Mouse (Mus musculus): ENCODE results near the gene Ssr2. TPM values are rescaled to one million over a fixed set of nuclear protein-coding genes. Genes with fewer than 3 reads are reported as not detected.
"Not testable (repeated sequence)": the region's sequence is repeated elsewhere in the genome, so short reads cannot be mapped to it uniquely, and the experiment has no call there.

Ssr2 gene
- total RNA-seq, 2 experiments from 2014 or later: 95.9 to 108 TPM

DNA sequence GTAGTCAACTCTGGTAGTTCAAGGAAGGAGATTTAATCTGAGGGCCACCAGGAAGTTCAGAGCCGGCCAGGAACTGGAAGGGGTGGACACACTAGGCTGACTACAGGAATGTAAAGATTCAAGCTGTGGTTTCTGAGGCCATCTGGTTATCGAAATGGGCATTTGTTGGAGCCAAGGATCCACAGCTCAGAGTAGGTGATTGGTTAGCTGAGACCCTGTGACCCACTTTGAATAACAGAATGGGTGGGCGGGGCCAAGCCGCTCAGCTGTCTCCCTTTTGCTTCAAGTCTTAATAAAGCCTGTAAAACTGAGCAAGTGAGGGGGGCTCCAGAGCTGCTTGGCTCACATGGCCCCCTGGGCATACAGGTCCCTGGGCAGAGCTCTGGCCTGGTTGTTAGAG lies 13.7 kb upstream of the Ssr2 start:
- no peak for DNase-seq
- intact Hi-C loops (cut with DNase I): no loop called here

DNA sequence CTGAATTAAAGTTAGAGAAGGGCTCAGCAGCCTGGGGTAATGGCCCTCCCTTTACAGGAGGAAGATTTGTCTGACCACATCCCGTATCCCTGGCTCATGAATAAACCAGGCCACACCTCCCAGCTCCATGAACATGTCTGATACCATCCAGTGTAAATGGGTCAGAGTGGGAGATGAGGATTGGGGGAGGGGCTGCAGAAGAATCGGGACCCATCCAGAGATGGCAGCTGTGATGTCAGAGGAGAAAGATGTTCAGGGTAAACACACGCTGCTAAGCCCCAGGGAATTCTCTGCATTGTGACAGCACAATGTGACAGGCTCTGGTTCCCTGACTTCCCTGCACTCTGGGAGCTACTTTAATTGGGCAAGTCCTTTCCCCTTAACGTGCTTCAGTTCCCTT lies 12.2 kb upstream of the Ssr2 start:
- DNase-seq: no peak
- intact Hi-C loops (cut with DNase I): no loop called here

DNA sequence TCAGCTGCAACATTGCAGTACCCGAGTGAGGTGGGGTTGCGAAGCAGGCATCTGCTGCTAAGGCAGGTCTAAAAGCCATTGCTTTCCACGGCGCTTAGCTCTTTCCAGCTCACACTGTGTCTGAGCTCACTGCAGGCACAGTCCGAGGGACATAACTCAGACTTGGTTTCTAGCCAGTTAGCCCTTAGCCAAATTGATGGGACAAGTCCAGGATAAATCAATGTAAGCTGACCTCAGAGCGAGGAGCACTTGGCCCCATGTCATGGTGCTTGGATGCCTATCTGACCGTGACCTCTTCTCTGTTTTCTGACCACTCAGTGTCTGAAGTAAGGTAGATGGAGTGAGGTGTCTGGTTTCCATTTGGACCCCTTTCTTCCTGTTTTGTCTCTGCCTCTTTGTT lies 11.7 kb upstream of the Ssr2 start:
- no peak for DNase-seq
- intact Hi-C loops (cut with DNase I): no loop called here

DNA sequence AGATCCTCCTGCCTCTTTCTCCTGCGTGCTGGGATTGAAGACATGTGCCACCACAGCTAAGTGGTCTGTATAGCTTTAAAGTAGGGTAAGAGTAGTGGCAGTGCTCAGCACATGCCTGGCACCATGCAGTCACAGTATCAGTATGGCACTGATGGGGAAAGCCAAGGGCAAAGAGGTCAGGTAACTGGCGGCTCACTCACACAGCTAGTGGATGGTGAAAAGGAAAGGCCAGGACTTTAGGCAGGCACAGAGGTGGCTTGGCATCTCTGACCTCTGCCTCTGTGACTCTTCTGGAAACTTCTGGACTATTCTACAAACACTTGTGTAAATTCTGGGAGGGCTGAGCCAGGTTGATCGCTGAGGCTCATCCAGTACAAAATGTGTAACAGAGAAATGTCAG lies 9.6 kb upstream of the Ssr2 start:
- intact Hi-C loops (cut with DNase I): no loop called here
- no peak for DNase-seq

DNA sequence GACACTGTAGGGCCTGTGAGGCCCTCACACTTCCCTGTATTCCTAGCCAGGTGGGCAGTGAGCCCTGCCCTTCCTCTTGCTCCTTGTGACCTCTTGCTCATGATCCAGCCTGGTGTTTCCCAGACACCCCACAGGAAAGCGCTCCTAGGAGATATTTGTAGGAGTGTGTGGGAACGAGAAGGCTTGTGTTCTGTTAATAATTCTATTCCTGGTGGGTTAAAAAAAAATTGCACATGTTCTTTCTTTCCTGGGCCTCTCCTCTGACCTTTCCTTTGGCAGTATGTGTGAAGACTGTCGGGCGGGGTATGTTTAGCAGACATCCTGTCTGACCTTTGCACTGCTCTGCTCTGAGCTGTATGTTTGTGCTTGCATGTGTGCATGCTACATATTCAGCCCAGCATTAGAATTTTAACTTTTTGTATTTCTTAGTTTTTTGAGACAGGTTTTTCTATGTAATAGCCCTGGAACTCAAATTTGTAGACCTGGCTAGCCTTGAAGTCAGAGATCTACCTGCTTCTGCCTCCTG lies 9.1 kb upstream of the Ssr2 start:
- intact Hi-C loops (cut with DNase I): no loop called here
- DNase-seq: no peak

DNA sequence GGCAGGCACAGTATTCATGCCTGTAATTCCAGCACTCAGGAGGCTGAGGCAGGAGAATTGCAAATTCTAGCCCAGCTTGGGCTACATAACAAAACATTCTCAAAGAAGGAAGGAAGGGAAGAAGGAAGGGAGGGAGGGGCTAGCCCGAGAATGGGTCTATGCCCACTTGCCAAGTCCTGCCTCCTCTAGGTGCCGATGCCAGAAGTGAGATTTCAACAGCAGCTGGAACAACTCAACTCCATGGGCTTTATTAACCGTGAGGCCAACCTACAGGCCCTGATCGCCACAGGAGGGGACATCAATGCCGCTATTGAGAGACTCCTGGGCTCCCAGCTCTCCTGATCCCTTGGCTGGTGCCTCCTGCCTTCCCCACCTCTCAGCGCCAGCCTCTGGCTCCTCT lies 7.8 kb upstream of the Ssr2 start:
- DNase-seq: no peak
- intact Hi-C loops (cut with DNase I): no loop called here

DNA sequence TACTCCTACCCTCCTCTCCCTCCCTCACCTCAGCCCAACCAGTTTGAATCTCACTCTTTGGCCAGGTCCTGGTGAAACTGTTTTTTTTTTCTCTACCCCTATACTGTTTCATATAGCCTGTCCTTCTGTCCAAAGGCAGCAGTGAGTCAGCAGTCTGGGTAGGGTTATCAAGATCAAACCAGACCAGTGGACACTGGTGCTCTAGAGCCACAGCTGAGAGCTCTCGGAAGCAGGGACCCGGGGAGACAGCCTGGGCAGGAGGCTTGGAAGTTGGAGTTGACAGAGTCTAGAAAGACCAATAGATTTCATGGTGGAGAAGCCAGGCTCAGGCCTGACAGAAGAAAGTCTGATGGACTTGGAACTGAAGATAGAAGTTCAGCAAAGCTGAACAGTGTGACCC lies 7.1 kb upstream of the Ssr2 start:
- no peak for DNase-seq

DNA sequence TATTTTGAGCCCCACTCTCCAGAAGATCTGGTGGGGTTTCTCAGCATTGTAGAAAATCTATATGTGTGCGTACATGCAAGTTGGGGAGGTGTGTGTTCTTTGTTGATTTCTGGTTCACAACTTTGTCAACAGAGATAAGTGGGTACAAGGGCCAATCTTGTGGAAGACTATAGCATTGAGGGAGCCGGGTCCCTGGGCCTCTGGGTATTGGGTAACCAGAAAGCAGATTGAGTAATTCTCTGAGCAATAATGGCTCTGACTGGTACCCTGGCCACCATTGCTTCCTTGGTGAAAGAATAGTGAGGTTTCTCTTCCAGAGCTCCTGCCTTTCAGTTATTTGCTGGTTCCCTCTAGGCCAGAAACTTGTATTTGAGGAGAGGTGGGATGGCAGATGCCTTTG lies 6.6 kb upstream of the Ssr2 start:
- intact Hi-C loops (cut with DNase I): no loop called here
- DNase-seq: no peak

More for the DNA sequence above, 7.1 kb upstream of the Ssr2 start:
- intact Hi-C loops (cut with DNase I): no loop called here

DNA sequence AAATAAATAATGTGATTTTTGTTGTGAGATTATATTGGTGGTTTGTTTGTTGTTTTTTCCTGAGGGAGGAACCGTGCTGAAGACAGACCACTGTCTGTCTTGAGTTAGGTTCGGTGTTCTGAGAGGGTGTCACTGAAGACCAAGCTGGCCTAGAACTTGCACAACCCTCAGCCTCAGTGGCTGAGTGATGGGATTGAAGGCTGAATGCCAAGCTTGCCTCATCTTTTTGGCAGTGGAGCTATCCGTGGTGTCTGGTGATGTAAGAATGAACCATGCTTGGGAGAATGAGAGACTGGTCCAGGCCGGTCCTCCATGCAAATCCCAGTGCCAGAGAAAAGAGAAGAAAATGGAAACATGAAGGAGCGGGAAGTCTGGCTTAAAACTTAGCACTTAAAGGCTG lies 6.0 kb upstream of the Ssr2 start:
- intact Hi-C loops (cut with DNase I): no loop called here
- no peak for DNase-seq

DNA sequence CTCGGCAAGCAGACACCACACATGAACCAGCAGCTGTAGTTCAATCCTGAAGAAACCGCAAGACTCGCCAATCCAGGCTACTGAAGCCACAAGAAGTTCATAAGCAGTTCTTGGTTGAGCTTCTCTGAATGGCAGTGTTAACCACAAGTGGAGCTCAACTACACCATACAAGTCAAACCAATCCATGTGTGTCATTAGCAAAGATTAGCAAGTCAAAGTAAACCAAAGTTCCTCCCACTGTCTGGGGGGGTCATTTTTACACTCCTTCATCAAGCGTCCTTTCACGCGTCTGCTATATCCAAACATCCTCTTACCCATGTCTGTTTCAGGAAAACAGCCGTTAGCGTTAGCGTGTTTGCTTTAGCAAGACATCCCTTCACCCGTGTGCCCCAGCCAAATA lies 5.3 kb upstream of the Ssr2 start:
- intact Hi-C loops (cut with DNase I): no loop called here
- no peak for DNase-seq

DNA sequence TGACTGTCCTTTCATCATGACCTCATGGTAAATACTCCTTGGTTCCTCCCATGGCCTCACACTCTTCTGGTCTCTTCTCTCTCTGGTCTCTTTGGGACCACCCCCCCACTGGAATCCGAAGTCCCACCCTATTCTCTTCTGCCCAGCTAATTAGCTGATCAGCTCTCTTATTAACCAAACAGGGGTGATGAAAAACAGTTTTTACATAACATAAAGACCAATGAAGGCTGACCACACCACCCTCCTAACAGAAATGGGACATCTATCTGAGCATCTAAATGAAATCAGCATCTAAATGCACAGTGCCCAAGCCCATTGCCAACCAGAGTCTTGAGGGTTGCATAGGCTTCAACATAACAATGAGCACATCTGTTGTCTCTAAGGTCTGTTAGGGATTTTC lies 3.8 kb upstream of the Ssr2 start:
- intact Hi-C loops (cut with DNase I): no loop called here
- DNase-seq: no peak

DNA sequence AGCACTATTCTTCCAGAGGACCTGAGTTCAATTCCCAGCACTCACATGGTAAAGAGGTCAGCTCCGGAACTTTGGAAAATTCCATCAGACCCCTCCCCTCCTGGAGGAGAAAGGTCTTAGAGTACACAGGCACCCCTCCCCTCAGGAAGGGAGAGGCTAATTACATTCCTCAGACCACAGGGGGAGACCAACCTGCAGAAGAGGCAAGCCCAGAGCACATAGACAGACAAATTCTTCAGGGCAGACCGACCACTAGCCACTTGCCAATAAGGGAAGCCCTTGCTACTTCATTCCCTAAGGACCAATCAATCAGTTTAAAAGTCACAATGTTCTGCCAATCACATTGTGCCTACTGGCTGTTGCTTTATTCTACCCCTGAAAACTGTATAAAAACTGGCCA lies 2.8 kb upstream of the Ssr2 start:
- DNase-seq: no peak
- intact Hi-C loops (cut with DNase I): no loop called here

DNA sequence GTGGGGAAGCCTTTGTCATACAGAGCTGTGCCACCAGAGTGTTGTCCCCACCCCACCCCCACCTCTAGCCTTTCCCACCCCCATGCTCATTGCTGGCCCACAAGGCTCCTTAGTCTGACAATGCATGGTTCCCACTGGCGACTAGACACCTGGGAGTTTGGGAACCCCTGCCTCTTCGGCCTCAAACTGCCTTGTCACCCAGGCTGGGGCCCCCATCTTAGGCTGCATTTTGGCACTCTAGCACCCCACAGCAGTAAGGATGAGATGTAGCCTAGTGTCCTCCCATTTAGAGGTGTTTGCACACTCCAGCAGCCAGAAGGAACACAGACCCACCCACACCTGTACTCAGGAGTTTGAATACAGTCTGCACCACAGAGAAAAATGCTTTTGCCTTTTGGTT lies 1.9 kb upstream of the Ssr2 start:
- intact Hi-C loops (cut with DNase I): no loop called here
- no peak for DNase-seq

DNA sequence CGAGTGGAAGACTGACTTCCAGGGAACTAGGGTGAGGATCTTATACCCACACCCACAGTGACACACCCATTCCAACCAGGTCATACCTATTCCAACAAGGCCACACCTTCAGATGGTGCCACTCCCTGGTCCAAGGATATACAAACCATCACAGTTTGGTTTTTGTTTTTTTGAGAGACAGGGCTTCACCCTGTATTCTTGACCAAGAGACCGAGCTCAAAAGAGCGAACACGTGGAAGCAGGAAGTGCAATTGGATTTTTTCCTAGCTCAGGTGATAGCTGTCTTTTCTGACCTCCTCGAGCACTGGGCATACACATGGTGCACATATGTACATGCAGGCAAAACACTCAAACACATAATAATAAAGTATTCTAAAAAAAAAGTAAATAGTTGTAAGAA lies 2.2 kb downstream of the Ssr2 start:
- DNase-seq; intact Hi-C loops (cut with DNase I): not testable (repeated sequence)

DNA sequence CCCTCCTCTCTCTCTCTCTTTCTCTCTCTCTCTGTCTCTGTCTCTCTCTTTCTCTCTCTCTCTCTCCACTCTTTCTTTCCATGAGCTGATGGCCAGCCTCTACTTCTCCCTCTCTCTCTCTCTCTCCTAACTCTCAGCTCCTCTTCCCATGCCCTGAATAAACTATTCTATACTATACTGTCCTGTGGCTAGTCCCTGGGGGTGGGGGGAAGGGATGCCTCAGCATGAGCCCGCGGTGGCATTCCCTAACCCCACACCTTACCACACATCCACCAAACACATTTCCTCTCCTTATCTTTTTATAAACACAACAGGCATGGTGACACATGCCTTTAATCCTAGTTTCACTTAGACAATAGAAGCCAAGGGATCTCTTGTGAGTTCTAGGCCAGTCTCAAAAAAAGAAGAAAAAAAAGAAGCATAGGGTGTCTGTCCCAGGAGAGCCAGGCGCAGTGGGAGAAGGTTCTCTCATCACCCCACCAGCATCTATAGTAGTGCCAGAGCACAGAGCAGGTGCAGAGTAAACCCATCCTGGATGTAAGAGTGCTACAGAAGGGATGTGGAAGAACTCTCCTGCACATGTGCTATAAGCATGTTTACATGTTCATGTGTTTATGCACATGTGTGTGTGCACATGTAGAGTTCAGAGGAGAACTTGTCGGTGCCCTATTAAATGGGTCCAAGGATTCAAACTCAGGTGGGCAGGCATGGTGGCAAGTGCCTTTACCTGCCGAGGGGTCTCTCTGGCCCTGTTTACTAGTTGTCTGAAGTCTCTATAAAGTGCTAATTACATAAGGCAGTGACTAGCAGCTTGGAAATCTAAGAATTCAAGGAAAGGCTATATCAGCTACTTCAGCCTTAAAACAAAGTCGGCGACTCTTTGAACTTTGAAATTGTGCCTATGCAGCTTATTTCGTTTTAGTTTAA lies 3.1 kb downstream of the Ssr2 start:
- intact Hi-C loops (cut with DNase I): no loop called here
- DNase-seq: no peak

DNA sequence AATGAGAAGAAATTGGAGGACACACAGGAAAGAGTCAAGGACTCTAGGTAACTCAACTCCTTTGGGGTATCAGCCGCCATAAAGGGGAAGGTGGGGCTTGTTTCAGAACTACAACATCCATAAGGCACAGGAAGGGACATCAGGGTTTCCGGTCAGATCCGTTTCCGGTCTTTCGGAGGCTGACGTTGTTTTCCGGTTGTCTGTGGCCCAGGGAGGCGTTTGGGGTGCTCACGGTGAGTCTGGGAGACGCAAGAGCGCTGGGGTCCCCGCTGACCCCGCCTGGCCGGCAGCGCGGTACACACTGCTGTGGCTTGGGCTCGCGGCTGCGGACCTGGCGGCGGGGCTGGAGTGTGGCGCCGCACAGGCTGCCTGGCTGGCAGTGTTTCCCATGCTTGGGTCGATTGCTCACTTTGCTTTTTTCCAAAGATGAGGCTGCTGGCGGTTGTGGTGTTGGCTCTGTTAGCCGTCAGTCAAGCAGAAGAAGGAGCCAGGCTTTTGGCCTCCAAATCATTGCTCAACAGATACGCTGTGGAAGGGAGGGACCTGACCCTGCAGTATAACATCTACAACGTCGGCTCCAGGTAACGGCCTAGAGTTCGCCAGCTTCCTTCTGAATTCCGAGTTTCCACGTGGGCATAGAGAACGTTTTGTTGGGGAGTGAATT lies 3.9 kb downstream of the Ssr2 start:
- intact Hi-C loops (cut with DNase I): no loop called here
- peak; percentile 72 to 84 for DNase-seq

DNA sequence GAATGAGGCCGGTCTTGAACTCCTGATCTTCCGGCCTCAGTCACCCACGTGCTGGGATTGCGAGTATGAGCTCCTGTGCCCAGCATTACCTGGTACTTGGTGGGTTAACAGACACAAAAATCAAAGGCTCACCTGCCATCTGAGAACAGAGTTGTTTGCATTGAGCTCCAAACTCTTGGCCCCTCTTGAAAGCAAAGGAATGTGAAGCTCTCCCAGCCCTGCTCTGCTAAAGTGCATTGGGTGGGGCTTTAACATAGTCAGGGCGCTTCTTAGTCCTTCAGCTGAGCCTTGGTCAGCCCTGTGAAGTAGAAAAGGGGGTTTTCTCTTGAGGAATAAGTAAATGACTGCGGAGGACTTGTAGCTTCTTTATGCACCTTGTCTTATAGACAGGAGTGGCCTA lies 10.1 kb downstream of the Ssr2 start:
- DNase-seq: no peak
- intact Hi-C loops (cut with DNase I): no loop called here

DNA sequence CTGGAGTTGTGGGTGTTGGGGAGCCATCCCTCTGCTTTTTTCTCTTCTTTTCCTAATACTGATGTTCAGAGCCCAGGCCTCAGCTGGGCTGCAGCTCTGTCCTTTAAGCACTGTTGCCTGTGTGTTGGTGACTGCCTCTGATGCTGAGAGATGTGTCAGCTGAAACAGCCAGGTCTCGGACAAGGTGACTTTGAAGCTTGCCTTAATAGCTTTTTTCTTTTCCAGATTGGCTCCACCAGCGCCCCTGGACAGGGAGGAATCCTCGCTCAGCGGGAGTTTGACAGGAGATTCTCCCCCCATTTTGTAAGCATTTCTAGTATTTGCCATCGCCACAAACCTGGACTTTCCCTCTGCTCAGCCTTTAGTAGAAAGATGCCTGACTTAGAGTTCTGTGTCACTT lies 11.0 kb downstream of the Ssr2 start:
- no peak for DNase-seq
- intact Hi-C loops (cut with DNase I): no loop called here

DNA sequence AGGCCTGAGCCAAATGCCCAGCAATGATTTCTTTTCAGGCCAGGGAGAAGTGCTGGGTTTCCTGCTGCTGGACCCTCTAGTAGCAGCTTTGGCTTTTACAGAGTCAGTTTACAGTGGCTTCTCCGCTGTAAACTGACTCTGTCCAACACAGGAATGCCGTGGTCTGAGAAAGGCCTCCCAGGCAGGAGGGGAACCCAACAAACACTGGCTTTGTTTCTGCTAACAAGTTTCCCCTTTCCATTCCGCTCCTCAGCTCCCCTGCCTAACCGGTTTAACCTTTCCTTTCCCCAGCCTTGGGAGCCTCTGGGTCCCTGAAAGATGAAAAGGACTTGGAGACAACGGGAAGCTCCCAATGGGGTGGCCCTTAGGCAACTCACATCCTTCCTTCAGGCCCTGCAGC lies 14.6 kb downstream of the Ssr2 start:
- no peak for DNase-seq
- intact Hi-C loops (cut with DNase I): loop anchor here (5.0 kb wide), 1 partner anchor 147 kb away; no protein-coding TSS in a partner anchor

DNA sequence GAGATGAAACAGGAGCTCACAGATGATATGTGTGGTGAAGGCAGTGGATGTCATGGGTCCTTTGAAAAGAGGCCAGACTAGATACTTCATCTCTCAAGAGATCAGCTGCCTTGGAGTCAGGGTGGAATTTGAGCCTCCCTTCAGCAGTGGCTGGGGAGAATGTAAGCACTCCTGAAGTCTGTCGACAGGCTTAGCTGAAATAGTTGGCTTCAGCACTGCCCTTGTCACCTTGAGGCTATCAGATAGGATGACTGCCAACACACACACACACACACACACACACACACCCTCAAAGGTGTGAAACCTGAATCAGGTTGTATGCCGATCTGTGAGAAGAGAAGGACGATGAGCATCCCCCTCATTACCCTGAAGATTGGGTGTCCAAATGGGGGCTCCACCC lies 15.4 kb downstream of the Ssr2 start:
- intact Hi-C loops (cut with DNase I): loop anchor here (5.0 kb wide), 1 partner anchor 146 kb away; no protein-coding TSS in a partner anchor
- DNase-seq: no peak

DNA sequence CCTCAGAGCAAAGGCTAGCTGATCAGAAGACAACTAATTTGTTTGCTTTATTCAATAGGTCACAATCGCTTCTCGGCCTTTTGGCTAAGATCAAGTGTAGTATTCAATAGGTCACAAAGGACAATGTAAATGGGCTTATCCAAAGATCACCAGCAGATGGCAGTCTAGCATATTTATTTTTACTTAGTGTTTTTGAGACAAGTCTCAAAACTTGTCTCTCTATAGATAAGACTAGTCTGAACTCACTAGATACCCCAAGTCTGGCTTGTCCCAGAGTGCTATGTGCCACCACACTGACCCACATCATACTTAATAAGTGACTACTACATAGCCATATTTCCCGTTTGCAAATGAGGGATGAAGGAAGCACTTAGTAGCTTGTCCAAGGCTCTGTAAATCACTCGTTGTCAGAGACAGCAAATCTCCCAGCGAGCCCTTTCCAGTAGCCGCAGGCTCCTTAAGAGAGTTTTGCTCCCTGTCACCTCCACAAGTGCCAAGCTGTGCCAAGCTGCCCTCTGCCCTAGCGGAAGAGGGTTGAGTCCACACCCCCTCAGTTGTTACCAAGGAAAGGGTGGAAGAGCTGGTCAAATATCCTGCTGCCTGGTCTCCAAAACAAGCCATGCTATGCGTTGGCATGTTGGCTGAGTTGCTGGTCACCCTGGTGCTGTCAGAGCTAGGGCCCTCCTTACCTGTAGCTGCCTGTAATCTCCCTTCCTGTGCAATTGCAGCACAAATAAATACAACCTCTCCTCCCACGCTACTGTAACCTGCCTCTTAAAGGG lies 16.5 kb downstream of the Ssr2 start:
- DNase-seq: peak in 1 of 2 experiments; percentile 61
- intact Hi-C loops (cut with DNase I): loop anchor here (5.0 kb wide), 1 partner anchor 145 kb away; no protein-coding TSS in a partner anchor

All from heart, postnatal 14 days (tissue).